Mouse (Mus musculus) cerebellum, postnatal 25 days (tissue): Measurements from ENCODE around the gene Sec61g.
A peak's percentile ranks its signal among the peaks of the same experiment; 100 is the strongest.
"Not testable (repeated sequence)": the region's sequence is repeated elsewhere in the genome, so short reads cannot be mapped to it uniquely, and the experiment has no call there.

Source experiments
- DNase-seq, 2 experiments: peaks; one replicate each; pipeline ENCODE4 v3.0.0; 2021; ENCODE audit warnings: mixed read lengths in 2 of 2

Gene Sec61g

DNA sequence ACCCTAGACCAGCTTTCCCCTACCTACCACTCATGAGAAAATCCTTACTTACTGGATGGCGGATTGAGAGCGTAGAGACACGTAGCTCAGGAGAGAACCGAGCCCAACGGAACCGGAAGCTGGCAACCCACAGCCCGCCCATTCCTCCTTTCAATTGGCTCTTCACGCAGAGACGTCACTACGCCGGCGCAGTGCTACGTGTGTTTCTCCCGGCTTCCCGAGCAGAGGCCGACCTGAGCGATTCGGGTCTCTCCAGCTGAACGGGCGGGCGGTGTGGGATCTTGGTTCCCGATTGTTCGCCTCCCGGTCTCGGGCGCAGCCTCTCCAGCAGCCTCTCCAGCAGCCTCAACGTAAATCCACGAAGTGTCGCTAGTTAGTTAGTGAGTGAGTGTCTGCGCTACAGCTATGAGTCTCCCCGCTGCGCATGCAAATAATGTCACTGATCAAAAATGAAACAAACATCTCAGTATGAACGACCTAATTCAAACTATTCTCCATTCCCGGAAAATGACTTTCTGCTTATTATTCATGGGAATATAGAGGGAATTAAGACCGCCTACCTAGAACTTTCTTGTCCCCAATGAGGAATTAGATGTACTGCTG lies at the start of gene Sec61g:
Gene Sec61g (minus strand): TSS at position 433 of the 603 bp plus-strand sequence.
- DNase-seq, result peak; percentile 94 to 95

GRCm38 (mm10) chr11:16546421-16547163 lies 38.3 kb upstream of the Sec61g start:
- DNase-seq, result no peak

GRCm38 (mm10) chr11:16537379-16537778 lies 29.1 kb upstream of the Sec61g start:
- no peak for DNase-seq

GRCm38 (mm10) chr11:16534582-16535553 lies 26.6 kb upstream of the Sec61g start:
- no peak for DNase-seq

GRCm38 (mm10) chr11:16532877-16533276 lies 24.6 kb upstream of the Sec61g start:
- no peak for DNase-seq

DNA sequence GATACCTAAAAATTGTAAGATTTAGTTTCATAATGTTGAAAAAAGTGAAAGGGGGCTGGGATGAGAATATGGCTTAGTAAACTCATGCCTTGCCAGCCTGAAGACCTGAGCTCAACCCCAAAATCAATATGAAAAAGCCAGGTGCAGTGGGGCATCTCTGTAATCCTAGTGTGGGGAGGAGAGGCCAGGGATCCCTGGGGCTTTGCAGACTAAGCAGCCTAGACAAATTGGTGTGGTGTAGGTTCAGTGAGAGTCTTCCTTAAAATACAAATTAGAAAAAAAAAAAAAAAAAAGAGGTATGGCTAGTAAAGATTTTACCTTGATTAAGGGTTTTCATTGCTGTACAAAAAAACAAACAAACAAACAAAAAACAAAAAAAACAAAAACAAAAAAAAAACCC lies 20.6 kb upstream of the Sec61g start:
- no peak for DNase-seq

- no peak for DNase-seq
These were observed 20.1 kb upstream of the Sec61g start for GRCm38 (mm10) chr11:16528391-16528790.

DNA sequence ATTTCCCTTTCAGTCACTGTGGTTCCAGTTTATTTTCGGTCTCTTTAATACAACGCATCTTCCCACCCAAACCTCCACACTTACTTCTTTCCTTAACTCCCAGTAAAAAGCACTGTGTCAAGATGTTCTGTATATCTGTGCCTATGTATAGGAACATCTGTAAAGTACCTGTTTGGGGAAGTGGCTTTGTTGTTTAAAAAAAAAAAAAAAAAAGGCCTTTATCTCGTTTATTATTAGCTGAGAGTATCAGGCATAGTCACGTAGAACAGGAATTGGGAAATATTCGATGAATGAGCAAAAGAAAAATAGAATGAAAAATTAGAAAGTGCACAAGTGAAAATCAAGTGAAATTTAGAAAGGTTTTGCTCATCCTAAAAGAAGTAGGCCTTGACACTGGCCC lies 19.5 kb upstream of the Sec61g start:
- no peak for DNase-seq

DNA sequence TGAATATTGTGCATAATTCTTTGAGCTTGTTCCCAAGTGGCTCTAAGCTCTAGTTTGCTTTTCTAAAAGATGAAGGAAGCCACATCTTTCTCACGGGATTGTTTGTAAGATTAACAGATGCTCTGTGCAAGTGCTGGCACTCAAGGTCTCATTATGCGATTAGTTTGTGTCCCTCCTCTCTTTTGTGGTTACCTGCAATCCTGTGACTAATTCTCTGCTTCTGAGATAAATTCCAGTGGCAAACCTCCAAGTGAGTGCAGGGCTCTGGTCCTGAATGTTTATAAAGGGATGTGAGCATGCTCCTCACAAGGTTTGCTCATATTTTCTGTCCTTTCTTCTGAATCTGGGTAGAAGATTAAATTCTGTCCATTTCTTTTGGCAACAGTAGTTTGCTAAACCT lies 18.2 kb upstream of the Sec61g start:
- no peak for DNase-seq

GRCm38 (mm10) chr11:16525724-16526123 lies 17.4 kb upstream of the Sec61g start:
- DNase-seq, result no peak

GRCm38 (mm10) chr11:16524917-16525640 lies 16.8 kb upstream of the Sec61g start:
- peak in 1 of 2 experiments; percentile 22 for DNase-seq

DNA sequence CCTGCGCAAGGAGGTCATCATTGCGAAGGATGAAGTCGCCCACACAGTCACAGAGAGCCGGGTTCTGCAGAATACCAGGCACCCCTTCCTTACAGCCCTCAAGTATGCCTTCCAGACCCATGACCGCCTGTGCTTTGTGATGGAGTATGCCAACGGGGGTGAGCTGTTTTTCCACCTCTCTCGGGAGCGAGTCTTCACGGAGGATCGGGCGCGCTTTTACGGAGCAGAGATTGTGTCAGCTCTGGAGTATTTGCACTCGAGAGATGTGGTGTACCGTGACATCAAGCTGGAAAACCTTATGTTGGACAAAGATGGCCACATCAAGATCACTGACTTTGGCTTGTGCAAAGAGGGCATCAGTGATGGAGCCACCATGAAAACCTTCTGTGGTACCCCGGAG lies 6.8 kb upstream of the Sec61g start:
- DNase-seq, result not testable (repeated sequence)

DNA sequence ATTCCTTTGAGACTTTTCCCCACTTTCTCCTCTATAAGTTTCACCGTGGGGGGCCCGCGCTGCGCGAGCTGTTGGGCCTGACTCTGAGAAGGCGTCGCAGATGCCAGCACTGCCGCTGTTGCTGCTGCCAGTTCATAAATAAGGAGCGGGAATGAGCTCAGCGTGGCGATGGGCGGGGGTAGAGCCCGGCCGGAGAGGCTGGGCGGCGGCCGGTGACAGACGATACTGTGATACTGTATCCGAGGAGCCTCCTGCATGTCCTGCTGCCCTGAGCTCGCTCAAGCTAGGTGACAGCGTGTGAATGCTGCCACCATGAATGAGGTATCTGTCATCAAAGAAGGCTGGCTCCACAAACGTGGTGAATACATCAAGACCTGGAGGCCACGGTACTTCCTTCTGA lies 5.9 kb upstream of the Sec61g start:
- not testable (repeated sequence) for DNase-seq

DNA sequence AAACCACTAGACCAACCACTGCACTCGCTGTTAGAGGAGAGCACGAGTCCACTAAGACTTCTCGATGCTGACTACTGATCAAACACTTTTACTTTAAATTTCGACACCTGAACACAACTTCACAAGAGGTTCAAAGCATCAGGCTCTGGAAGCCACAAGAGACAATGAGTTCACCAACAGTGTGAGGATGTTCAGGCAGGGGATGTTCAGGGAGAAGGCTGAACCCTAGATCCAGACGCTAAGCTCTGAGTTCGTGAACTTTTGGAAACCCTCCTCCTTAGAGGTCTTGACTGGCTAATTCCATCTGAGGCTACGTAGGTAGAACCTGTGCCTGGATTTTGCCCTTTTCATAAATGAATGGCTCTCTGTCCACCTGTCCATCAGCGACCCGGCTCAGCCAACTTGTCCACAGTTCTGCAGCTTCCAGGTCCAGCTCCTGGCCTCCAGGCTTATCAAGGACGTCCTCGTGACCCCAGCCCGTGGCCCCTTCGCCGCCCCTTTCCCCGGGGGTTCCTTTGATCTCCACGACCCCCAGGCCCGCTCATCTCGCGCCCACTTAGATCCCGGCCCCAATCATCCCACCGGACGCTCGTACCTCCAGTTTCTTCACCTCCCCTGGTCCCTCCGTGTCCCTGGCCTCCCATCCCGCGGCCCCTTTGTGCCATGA lies 766 bp downstream of the Sec61g start:
- peak in 1 of 2 experiments; percentile 46 for DNase-seq

DNA sequence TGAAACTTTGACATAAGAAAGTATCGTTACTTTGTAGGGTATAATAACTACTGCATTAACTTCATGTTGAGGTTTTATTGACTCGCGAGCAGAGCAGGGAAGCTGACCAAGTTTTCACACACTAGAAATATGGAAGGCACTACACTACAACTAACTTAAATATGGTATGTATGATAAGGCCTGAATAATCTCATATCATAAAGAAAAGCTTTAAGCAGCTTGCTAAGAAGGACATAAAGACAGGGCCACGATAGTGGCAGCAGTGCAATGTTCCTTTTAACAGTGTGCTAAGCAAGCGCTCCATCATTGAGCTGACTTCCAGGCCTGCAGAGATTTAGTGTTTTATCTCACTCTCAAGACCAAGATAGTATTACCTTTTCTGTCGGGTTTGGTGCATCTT lies 2.3 kb downstream of the Sec61g start:
- no peak for DNase-seq

- DNase-seq, result no peak
These were observed 5.1 kb downstream of the Sec61g start for GRCm38 (mm10) chr11:16503150-16503549.

- no peak for DNase-seq
These were observed 5.5 kb downstream of the Sec61g start for GRCm38 (mm10) chr11:16502744-16503143.

GRCm38 (mm10) chr11:16498756-16499680 lies 9.3 kb downstream of the Sec61g start:
- no peak for DNase-seq
